Mouse (Mus musculus): ENCODE data around the gene Galnt6. TPM values are rescaled to one million over a fixed set of nuclear protein-coding genes. Genes with fewer than 3 reads are reported as not detected.

The Galnt6 gene
- polyA plus RNA-seq, 1 experiment from 2014 or later = 0.04 TPM

DNA sequence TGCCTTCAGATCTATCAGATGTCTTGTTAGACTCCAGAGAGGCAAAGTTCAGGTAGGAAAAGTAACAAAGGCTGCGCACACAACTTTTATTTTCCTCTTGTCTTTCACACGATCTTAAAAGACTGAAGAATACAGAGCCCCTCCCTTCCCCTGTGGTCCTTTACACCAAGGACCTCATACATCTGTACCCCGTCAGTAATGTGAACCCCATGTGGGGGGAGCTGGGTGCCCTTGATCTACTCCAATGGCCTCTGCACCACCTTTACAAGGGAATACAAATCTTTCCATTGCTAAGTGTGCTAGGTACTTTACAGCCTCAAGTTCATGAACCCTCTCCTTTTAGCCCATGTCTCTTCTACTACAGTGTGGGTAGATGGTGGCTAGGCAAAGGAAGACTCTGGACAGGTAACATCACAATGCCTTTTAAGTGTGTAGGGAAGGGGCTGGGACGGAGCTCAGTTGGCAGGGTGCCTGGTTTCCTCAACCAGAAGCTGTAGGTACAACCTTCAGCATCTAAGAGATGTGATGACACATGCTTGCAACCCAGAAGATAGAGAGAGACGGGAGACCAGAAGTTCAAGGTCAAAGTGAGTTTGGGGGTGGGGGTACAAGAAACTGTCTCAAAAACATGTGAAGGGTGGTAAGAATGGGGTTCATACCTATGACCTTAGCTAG, 61.2 kb downstream of the Galnt6 start:
- Histone ChIP-seq H3K36me3 (ENCODE audit: control insufficient read depth, insufficient read depth, low read length) (no peaks in the 10 kb centered on the region), H3K27ac (ENCODE audit: low read depth, low read length) (no peak overlapping the region), H3K4me2 (no peak overlapping the region), H3K4me1 (ENCODE audit: control insufficient read depth, insufficient read depth, low read length) (no peaks in the 10 kb centered on the region; the same call in 1 of the 2 replicates), H3K9ac (ENCODE audit: low read length) (no peak overlapping the region), H3K27me3 (ENCODE audit: control insufficient read depth, insufficient read depth, low read length) (no peaks in the 10 kb centered on the region), H3K9me3 (ENCODE audit: control insufficient read depth, low read length) (no peaks in the 10 kb centered on the region), H3K4me3 (ENCODE audit: low read depth, low read length) (no peak overlapping the region)
- ATAC-seq (ENCODE audit: low FRiP score) (no peak), DNase-seq (ENCODE audit: low spot score, missing footprints) (no peak)
- WGBS = 93% methylated on average over 5 of the region's 5 CpGs

DNA sequence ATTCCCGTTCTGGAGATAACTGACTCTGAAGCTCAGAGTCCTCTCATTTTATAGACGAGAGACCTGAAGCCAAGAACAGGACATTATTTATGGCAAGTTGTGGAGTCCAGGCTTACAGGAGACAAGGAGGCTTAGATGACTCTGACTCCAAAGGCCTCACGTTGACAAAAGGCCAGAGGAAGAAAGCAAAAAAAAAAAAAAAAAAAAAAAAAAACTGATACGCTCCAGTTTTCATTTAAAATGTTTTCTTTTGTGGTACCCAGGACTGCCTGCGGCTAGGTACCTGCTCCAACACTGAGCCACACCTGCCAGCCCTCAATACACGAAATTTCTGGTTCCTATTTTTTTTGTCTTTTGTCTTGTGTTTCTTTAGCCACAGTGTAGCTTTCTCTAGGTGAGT, 61.8 kb downstream of the Galnt6 start:
- WGBS = 67% methylated on average over 6 of the region's 6 CpGs
- DNase-seq (ENCODE audit: low spot score, missing footprints) = no peak
- Histone ChIP-seq H3K9me3 (ENCODE audit: control insufficient read depth, low read length) (no peaks in the 10 kb centered on the region), H3K4me2 (no peak overlapping the region), H3K4me1 (ENCODE audit: control insufficient read depth, insufficient read depth, low read length) (no peaks in the 10 kb centered on the region; the same call in 1 of the 2 replicates), H3K27me3 (ENCODE audit: control insufficient read depth, insufficient read depth, low read length) (no peaks in the 10 kb centered on the region), H3K36me3 (ENCODE audit: control insufficient read depth, insufficient read depth, low read length) (no peaks in the 10 kb centered on the region), H3K27ac (ENCODE audit: low read depth, low read length) (no peak overlapping the region), H3K4me3 (ENCODE audit: low read depth, low read length) (no peak overlapping the region), H3K9ac (ENCODE audit: low read length) (no peak overlapping the region)
- no peak for ATAC-seq (ENCODE audit: low FRiP score)

DNA sequence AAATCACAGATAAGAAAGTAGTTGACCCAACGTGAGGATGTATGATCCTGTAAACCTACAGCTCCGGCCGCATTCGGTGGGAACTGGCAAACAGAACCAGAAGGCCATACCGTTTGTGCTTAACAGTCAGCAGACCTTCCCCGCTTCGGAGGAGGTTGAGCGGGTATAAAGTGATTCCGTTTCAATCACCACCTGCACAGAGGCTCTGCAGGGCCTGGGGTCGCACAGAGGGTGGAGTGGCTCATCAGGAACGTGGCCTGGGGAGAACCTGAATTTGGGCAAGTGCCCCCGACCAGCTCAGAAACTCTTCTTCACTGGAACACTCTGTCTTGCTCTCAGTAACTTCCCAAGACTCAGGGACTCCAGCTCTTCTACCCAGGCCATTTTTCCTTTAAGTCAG, 62.3 kb downstream of the Galnt6 start:
- ATAC-seq (ENCODE audit: low FRiP score) (no peak), DNase-seq (ENCODE audit: low spot score, missing footprints) (no peak)
- WGBS = 37% methylated on average over 12 of the region's 12 CpGs
- no peak overlapping the region for H3K4me2 ChIP-seq
- no peak overlapping the region for H3K4me3 ChIP-seq (ENCODE audit: low read depth, low read length)
- no peaks in the 10 kb centered on the region for H3K27me3 ChIP-seq (ENCODE audit: control insufficient read depth, insufficient read depth, low read length)
- no peak overlapping the region for H3K27ac ChIP-seq (ENCODE audit: low read depth, low read length)
- H3K4me1 ChIP-seq (ENCODE audit: control insufficient read depth, insufficient read depth, low read length) = no peaks in the 10 kb centered on the region; the same call in 1 of the 2 replicates
- no peaks in the 10 kb centered on the region for H3K9me3 ChIP-seq (ENCODE audit: control insufficient read depth, low read length)
- no peak overlapping the region for H3K9ac ChIP-seq (ENCODE audit: low read length)
- H3K36me3 ChIP-seq (ENCODE audit: control insufficient read depth, insufficient read depth, low read length) = no peaks in the 10 kb centered on the region

DNA sequence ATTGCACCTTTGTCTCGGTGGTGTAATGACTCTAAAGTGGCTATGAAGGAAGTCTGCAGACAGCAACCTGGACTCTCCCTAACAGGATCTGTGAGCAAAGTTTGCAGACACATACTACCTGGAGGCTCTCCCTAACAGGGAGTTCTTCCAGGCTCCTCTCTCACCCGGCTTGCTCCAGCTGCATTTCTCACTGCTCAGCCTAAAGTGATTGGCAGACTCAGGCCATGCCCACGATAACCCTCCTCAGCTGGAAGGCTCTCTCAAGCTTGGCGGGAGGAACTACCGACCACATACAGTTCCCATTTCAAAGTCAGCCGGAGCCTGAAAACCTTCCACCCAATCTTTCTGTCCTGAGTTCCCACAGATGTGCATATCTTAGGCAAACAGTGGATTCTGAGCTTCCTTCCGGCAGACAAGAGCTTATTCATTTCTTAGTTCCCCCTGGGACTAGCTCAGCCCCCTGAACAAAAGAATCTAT, 62.9 kb downstream of the Galnt6 start:
- no peaks in the 10 kb centered on the region for H3K36me3 ChIP-seq (ENCODE audit: control insufficient read depth, insufficient read depth, low read length)
- no peak overlapping the region for H3K4me3 ChIP-seq (ENCODE audit: low read depth, low read length)
- H3K9ac ChIP-seq (ENCODE audit: low read length) = no peak overlapping the region
- no peak for ATAC-seq (ENCODE audit: low FRiP score)
- DNase-seq (ENCODE audit: low spot score, missing footprints) = peak; percentile 88
- WGBS = 13% methylated on average over 7 of the region's 7 CpGs
- no peak overlapping the region for H3K4me2 ChIP-seq
- no peaks in the 10 kb centered on the region for H3K9me3 ChIP-seq (ENCODE audit: control insufficient read depth, low read length)
- H3K4me1 ChIP-seq (ENCODE audit: control insufficient read depth, insufficient read depth, low read length) = no peaks in the 10 kb centered on the region; the same call in 1 of the 2 replicates
- no peak overlapping the region for H3K27ac ChIP-seq (ENCODE audit: low read depth, low read length)
- no peaks in the 10 kb centered on the region for H3K27me3 ChIP-seq (ENCODE audit: control insufficient read depth, insufficient read depth, low read length)

DNA sequence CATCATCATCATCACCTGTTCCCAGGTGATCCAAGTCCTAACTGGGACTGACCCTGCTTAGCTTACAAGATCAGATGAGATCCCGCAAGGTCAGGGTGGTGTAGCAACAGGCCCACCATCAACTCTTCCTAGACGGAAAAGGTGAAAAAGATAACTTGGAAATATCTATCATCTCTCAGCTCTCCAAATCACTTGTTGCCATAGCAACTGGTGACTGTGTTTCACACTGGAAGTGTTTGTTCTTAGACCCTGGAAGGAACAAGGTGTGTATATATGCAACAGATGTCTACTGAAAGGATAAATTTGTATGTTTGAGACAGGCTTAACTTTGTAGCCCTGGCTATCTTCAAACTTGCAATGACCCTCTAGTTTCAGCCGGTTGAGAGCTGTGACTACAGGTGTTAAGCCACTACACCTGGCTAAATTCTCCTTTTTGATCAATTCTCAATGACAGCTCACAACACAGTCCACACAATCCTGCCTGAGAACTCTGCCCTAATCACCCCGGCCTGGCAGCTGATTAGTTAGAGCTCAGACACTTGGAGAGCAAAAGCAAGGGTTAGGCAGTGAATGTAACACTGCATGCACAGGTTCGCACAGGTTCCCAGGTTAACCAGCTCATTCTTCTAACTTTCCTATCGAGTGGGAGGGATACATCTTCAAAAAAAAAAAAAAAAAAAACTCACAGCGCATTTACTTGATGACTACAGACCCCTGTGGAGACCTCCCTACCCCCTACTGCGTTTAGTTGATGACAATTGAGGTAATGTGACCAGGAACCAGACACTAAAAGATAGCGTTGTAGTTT, 63.6 kb downstream of the Galnt6 start:
- Histone ChIP-seq H3K9ac (ENCODE audit: low read length) (no peak overlapping the region), H3K4me1 (ENCODE audit: control insufficient read depth, insufficient read depth, low read length) (no peaks in the 10 kb centered on the region; the same call in 1 of the 2 replicates), H3K4me3 (ENCODE audit: low read depth, low read length) (no peak overlapping the region), H3K36me3 (ENCODE audit: control insufficient read depth, insufficient read depth, low read length) (no peaks in the 10 kb centered on the region), H3K9me3 (ENCODE audit: control insufficient read depth, low read length) (no peaks in the 10 kb centered on the region), H3K4me2 (no peak overlapping the region), H3K27me3 (ENCODE audit: control insufficient read depth, insufficient read depth, low read length) (no peaks in the 10 kb centered on the region), H3K27ac (ENCODE audit: low read depth, low read length) (no peak overlapping the region)
- ATAC-seq (ENCODE audit: low FRiP score) = no peak
- DNase-seq (ENCODE audit: low spot score, missing footprints) = no peak
- 43% methylated on average over 9 of the region's 9 CpGs for WGBS

DNA sequence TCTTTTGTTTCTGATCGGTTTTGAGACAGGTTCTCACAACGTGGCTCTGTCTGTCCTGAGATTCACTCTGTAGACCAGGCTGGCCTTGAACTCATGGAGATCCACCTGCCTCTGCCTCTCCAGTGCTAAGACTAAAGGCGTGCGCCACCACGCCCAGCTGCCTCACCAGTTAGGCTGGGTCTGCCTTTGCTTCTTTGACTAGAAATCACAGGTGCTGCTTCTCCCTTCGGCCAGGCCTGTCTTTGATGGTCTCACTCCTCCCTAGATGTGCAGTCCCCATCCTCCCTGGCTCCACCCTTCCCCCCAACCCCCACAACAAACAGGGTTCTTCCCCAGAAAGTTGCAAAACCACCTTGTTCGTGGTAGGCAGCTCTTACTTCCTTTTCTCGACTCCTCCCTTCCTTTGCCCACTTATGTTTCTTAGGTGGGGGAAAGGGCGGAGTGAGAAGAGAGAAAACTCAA, 64.3 kb downstream of the Galnt6 start:
- no peak overlapping the region for H3K27ac ChIP-seq (ENCODE audit: low read depth, low read length)
- H3K4me3 ChIP-seq (ENCODE audit: low read depth, low read length) = no peak overlapping the region
- DNase-seq (ENCODE audit: low spot score, missing footprints) = no peak
- no peaks in the 10 kb centered on the region for H3K36me3 ChIP-seq (ENCODE audit: control insufficient read depth, insufficient read depth, low read length)
- no peaks in the 10 kb centered on the region for H3K27me3 ChIP-seq (ENCODE audit: control insufficient read depth, insufficient read depth, low read length)
- no peak overlapping the region for H3K9ac ChIP-seq (ENCODE audit: low read length)
- no peak for ATAC-seq (ENCODE audit: low FRiP score)
- H3K4me2 ChIP-seq = no peak overlapping the region
- WGBS = 85% methylated on average over 9 of the region's 9 CpGs
- H3K4me1 ChIP-seq (ENCODE audit: control insufficient read depth, insufficient read depth, low read length) = no peaks in the 10 kb centered on the region; the same call in 1 of the 2 replicates
- H3K9me3 ChIP-seq (ENCODE audit: control insufficient read depth, low read length) = no peaks in the 10 kb centered on the region

DNA sequence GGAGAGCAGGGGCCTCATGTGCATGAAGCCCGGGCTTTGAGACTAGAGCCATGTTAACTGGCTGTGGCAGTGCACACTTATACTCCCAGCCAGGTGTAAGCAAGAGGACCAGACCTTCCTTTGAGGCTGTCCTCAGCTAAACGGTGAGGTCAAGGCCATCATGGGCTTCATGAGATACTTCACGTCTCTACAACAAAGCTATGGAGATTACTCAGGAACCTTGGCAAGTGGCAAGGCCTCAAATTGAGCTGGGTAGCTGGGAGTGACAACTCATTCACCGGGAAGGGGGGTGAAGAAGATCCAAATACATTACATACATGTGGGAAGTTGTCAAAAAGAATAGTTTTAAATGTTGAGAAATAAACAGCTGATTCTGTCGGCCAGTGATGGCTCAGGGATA, 68.4 kb downstream of the Galnt6 start:
- DNase-seq (ENCODE audit: low spot score, missing footprints) (no peak), ATAC-seq (ENCODE audit: low FRiP score) (no peak)
- no peak overlapping the region for H3K4me3 ChIP-seq (ENCODE audit: low read depth, low read length)
- no peak overlapping the region for H3K9ac ChIP-seq (ENCODE audit: low read length)
- no peaks in the 10 kb centered on the region for H3K4me1 ChIP-seq (ENCODE audit: control insufficient read depth, insufficient read depth, low read length)
- H3K27me3 ChIP-seq (ENCODE audit: control insufficient read depth, insufficient read depth, low read length) = no peaks in the 10 kb centered on the region
- H3K36me3 ChIP-seq (ENCODE audit: control insufficient read depth, insufficient read depth, low read length) = no peaks in the 10 kb centered on the region
- 88% methylated on average over 5 of the region's 5 CpGs for WGBS
- no peaks in the 10 kb centered on the region for H3K9me3 ChIP-seq (ENCODE audit: control insufficient read depth, low read length)
- H3K4me2 ChIP-seq = no peak overlapping the region
- no peak overlapping the region for H3K27ac ChIP-seq (ENCODE audit: low read depth, low read length)

DNA sequence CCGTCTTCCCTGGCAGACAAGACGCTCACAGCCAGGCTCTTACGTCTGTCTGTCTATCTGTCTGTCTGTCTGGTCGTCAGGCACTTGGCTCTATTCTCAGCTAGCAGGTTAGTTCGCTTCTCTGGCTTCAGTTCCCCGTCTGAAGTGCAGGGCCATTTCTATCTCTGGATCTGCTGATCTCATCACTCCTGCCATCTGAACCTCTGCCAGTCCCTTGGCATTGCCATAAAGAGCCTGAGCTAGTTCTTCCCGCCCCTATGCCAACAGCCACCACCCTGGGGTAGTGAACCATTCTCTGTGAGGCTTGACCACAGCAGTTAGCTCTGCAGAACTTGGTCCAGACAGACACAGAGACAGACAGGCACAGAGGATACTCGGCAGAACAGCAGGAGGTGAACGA, 68.9 kb downstream of the Galnt6 start:
- Histone ChIP-seq H3K27ac (ENCODE audit: low read depth, low read length) (no peak overlapping the region), H3K9ac (ENCODE audit: low read length) (no peak overlapping the region), H3K9me3 (ENCODE audit: control insufficient read depth, low read length) (no peaks in the 10 kb centered on the region), H3K36me3 (ENCODE audit: control insufficient read depth, insufficient read depth, low read length) (no peaks in the 10 kb centered on the region), H3K4me1 (ENCODE audit: control insufficient read depth, insufficient read depth, low read length) (no peaks in the 10 kb centered on the region), H3K4me2 (no peak overlapping the region), H3K27me3 (ENCODE audit: control insufficient read depth, insufficient read depth, low read length) (no peaks in the 10 kb centered on the region), H3K4me3 (ENCODE audit: low read depth, low read length) (no peak overlapping the region)
- DNase-seq (ENCODE audit: low spot score, missing footprints) = no peak
- no peak for ATAC-seq (ENCODE audit: low FRiP score)
- 87% methylated on average over 9 of the region's 9 CpGs for WGBS

DNA sequence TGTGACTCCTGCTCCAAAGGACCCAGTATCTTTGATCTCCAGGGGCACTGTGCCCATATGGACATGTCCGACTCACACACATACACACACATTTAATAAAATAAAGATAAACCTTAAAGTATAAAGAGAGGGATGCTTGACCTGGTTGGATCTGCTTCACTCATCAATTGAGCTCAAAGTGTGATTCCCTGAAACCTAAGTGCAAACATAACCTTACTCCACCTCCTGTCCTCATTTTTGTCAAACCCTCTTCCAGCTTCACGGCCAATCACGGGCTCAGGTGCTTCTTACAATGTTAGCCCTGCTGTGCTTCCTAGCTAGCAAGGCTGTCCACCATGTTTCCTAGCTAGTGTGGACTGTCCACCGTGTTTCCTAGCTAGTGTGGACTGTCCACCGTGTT, 74.0 kb downstream of the Galnt6 start:
- H3K4me2 ChIP-seq = no peak overlapping the region
- H3K4me1 ChIP-seq (ENCODE audit: control insufficient read depth, insufficient read depth, low read length) = no peaks in the 10 kb centered on the region
- DNase-seq (ENCODE audit: low spot score, missing footprints) = no peak
- no peaks in the 10 kb centered on the region for H3K36me3 ChIP-seq (ENCODE audit: control insufficient read depth, insufficient read depth, low read length)
- H3K9ac ChIP-seq (ENCODE audit: low read length) = no peak overlapping the region
- no peaks in the 10 kb centered on the region for H3K27me3 ChIP-seq (ENCODE audit: control insufficient read depth, insufficient read depth, low read length)
- no peak overlapping the region for H3K27ac ChIP-seq (ENCODE audit: low read depth, low read length)
- no peak for ATAC-seq (ENCODE audit: low FRiP score)
- H3K9me3 ChIP-seq (ENCODE audit: control insufficient read depth, low read length) = no peaks in the 10 kb centered on the region
- 88% methylated on average over 5 of the region's 5 CpGs for WGBS
- H3K4me3 ChIP-seq (ENCODE audit: low read depth, low read length) = no peak overlapping the region

Measured in midbrain, embryonic 11.5 days (tissue).